Mouse (Mus musculus) yolk sac, embryonic 10.5 days (tissue): ENCODE results near the gene Dnajc6.

Source experiments
- DNase-seq: peaks from one replicate; pipeline ENCODE4 v3.0.0-alpha.2; 2017; ENCODE audit warnings: low spot score

Dnajc6 gene

DNA sequence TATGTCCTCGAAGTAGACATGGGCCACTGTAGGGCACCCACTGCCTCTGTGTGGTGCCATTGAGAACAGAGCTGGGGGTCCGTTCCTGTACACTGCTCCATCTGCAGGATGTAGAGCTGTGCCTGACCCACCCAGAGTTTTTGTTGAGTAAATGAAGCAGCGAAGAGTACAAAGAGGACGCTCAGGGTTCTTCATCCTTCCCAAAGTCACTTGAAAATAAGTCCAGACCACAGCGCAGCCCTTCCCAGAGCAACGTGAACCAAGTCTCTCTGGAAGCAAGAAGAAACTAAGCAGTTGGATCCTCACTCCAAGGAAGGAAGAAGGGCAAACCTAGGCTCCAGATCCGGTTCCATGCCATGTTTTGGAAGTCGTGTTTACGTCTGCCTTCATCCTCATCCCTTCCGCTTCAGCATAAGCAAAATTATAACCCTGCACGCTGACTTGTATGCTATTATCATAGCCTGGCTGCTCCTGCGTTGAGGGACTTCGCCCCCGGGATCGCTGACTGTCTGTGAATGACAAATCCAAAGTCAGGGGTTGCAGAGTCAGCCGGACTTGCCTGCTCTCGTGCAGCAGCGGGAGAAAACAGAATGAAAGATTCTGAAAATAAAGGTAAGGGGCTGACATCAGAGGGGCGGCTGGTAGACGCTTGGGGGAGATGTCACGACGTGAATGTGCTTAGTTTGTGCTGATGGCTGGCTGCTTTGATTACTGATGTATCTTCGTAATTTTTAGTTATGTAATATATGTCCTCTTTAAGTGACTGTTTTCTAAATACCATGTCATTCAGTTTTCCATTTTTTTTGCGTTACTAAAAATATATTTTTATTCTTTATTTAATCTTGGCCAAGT is 11.3 kb downstream of the Dnajc6 start:
- peak; percentile 66 for DNase-seq

GRCm38 (mm10) chr4:101508431-101508830 is 12.0 kb downstream of the Dnajc6 start:
- peak; percentile 17 for DNase-seq

- DNase-seq = peak; percentile 31
These were observed 12.6 kb downstream of the Dnajc6 start for GRCm38 (mm10) chr4:101508851-101509577.

GRCm38 (mm10) chr4:101510111-101510903 is 13.9 kb downstream of the Dnajc6 start:
- DNase-seq = no peak

GRCm38 (mm10) chr4:101510904-101511210 is 14.4 kb downstream of the Dnajc6 start:
- no peak for DNase-seq

DNA sequence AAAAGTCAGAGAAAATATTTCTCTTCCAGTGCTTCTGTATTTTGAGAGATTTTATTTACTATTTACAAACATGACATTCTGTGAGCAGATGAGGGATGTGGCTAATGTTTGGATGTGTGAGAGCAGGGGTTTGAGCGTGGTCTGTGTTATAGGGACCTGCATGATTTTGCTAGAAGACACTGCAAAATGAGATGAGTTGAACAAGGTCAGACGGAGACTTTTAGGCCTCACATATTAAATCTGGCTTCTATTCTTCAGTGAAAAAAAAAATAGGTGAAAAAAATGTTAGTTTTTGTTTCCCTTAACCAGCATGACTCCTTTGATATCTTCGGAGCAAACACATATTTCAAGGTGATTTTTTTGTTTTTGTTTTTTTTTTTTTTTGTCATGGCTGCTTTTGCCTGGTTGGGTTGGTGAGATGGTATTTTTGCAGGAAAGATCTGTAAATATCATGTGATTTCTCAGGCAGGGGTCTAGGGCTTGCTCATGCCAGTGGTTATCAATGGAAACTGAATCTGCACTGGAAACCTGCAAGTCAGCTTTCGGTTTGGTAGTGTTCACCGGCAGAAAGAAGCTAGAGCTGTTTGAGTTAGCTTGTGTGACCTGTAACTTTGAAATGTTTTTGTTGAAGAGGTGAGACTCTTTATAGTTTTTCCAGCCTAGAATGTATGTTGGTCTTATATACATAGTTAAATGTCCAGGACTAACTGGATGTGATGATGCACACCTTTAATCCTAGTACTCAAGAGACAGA is 15.5 kb downstream of the Dnajc6 start:
- no peak for DNase-seq

- no peak for DNase-seq
These were observed 16.8 kb downstream of the Dnajc6 start for GRCm38 (mm10) chr4:101513251-101513650.

DNA sequence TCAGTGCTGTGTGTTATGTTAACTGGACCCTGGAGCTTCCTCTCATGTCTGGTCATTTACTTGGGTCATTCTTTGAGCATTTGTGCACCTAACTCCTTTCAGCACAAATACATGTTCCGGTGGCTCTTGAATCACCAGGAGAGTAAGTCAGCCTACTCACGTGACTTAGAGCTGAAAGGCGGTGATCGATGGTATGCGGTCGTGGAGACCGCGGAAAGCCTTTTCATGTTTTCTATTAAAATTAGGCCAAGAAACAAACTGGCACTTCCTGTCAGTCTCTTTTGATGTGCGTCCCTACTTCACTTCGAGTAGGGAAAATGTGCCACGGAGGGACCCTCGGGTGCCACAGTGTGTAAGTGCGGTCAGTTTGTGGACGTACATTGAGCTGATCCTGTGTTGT is 19.4 kb downstream of the Dnajc6 start:
- DNase-seq = no peak

DNA sequence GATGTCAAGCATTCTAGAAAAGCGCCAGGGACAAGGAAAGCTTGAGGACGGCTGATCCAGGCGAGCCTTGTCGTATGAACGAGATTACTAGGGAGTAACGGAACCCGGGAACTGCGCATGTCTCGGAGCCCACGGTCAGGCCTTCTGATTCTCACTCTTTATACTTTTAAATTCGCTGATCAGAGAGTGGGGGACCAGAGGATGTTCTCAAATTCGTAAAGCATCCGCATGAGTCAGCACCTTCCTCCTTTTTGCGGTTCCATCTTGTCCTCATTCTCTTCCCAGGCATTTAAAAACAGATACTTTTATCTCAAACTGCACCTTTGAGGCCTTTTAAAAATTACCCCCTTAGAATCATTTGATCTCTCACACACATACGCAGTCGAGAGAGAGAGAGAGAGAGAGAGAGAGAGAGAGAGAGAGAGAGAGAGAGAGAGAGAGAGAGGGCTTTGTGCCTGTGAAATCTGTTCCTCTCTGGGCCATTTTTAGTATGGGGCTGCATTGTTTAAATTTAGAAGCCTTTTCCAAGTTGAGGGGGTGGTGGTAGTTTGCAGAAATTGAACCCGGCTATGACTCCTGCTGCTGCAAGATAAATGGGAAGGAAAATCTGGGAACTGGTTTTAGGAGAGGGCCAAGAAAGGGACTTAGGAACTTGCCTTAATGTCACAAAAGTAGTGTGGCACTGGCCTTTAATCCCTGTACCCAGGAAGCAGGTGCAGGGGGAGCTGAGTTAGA is 20.2 kb downstream of the Dnajc6 start:
- no peak for DNase-seq

DNA sequence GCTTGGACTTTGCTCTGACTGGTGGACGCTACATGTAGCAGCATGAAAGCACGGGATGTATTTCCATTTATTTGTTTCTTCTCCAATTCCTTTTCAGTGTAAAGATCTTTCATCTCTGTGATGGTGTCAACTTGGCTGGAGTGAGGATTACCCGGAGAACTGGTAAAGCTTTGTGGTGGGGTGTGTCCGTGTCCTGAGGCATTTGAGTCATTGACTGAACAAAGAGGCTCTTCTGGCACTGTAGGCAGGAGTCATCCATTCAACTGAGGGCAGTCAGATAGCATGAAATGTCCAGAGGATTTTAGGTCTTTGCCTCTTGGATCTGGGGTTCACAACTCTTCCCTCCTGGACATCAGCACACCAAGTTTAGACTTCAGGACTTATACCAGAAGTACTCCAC is 35.5 kb downstream of the Dnajc6 start:
- DNase-seq = no peak

DNA sequence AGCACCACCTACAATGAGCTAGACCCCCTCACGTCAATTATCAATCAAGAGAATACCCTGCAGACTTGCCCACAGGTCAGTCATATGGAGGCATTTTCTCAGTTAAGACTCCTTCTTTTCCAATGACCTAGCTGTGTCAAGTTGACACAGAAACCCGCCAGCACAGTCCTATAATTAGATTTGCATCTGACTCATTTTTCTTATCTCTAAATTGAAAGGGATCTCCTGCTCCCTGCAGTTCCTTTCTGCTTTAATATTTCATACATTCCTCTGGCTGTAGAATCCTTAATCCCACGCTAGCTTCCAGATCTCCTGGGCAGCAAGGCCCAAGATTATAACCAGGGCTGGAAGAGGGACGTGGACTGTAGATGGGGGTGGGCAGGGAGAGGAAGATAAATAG is 44.1 kb downstream of the Dnajc6 start:
- DNase-seq = no peak

- DNase-seq = peak; percentile 22
These were observed 53.6 kb downstream of the Dnajc6 start for GRCm38 (mm10) chr4:101549958-101550591.

- DNase-seq = peak; percentile 46
These were observed 54.3 kb downstream of the Dnajc6 start for GRCm38 (mm10) chr4:101550671-101551161.

DNA sequence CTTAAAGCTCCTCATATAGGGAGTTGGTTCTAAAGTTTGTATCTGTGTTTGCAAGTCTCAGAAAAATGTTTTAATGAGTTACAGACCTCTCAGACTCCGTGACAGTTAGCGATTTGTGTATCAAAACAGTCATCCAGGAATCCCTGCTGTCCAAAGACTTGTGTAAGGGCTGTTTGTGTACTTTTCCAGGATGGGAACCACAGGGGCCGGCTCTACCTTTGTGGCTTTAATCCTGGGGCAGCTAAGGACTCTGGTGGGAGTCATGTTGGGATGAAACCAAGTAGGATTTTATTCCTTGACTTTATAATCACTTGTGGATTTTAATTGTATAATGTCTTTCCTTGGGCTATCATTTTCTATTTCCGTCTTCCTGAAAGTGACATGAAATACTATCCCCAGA is 55.0 kb downstream of the Dnajc6 start:
- no peak for DNase-seq

- DNase-seq = no peak
These were observed 55.9 kb downstream of the Dnajc6 start for GRCm38 (mm10) chr4:101552372-101552771.

- DNase-seq = no peak
These were observed 58.6 kb downstream of the Dnajc6 start for GRCm38 (mm10) chr4:101555016-101555415.

GRCm38 (mm10) chr4:101560137-101560536 is 63.7 kb downstream of the Dnajc6 start:
- no peak for DNase-seq

GRCm38 (mm10) chr4:101562836-101563235 is 66.4 kb downstream of the Dnajc6 start:
- no peak for DNase-seq

- no peak for DNase-seq
These were observed 67.2 kb downstream of the Dnajc6 start for GRCm38 (mm10) chr4:101563607-101564006.

- no peak for DNase-seq
These were observed 68.4 kb downstream of the Dnajc6 start for GRCm38 (mm10) chr4:101564746-101565417.
